Mouse (Mus musculus): ENCODE measurements at regions not wholly inside any gene's neighbourhood (a gene's known extent, or its start where the extent isn't known, plus 50 kb on each side); places are given as distances from the start of the nearest gene placed in this dataset.

DNA sequence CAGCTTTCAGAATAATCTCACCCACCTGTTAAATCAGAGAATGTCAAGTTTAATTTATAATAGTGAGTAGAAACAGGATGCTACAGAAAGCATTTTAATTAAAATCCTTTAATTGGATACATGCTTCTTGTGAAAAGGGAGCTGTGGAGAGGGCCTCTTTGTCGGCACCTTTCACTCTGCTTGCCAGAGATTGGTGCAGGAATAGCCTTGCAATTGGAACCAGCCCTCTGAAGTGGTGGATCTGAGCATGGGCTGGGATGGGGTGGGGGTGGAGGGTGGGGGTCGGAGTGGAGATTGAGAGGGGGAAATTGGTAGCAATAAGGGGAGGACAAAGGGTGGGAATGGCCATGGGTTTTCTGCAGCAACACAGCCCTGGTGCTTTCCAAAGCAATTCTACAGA is 207.2 kb downstream of the Tbx15 start:
- no peak for DNase-seq (ENCODE audit: low spot score in 2 of 2)

DNA sequence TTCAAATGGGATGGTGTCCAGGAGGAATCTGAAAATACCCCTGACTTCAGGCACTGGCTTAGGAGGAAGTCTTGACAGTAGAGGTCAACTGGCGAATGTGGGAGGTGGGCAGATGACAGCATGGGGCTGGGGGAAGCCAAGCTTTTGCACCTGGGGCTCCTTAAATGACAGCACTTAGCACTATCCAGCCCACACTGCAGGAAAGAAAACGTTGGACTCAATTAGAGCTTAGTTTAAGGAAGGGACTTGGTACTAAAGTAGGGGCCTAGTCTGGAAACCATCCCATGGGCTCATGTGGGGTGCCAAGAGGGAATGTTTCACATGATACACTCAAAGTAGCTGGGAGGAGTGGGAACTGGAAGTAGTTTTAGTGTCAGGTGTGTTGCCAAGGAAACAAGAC is 207.6 kb downstream of the Tbx15 start:
- DNase-seq (ENCODE audit: low spot score in 2 of 2): no peak

DNA sequence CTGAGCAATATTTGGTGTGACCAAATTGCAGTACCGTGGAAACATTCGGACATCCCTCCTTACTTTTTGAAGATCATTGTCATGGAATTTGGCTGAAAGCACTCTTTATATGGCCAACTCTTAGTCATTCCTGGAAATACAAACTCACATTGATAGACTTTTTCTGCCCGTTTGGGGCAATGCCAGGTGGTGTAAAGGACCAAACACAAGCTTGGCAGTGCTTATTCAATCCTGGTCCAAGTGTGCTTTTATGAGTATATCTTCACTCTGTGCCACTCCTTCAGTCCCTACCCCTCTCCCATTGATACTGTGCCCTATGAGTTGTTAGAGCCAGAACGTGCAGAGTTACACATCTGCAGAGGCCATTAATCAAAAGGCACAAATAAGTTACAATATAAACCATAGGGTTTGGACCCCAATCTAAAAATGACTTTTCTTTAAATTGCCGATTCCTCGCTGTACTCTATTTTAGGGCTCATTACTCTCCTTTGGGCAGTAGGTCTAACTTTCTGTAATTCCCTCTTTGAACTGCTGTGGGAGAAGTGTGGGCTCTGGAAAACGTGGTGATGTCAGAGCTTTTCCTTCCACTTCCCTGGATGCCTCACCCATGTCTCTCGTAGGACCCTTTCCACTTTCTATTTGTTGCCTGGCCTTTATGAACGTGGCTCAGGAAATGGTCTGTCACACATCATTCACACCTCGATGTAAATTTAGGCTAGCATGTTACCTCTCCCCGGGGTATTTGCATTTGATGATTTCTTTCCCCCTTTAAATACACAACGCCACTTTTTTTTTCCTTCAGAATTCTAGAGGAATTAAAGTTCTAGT is 219.1 kb downstream of the Tbx15 start:
- peak in 1 of 2 experiments; percentile 14 for DNase-seq (ENCODE audit: low spot score in 2 of 2)

GRCm38 (mm10) chr3:99499980-99500379 is 259.8 kb downstream of the Tbx15 start:
- DNase-seq (ENCODE audit: low spot score in 2 of 2): no peak

DNA sequence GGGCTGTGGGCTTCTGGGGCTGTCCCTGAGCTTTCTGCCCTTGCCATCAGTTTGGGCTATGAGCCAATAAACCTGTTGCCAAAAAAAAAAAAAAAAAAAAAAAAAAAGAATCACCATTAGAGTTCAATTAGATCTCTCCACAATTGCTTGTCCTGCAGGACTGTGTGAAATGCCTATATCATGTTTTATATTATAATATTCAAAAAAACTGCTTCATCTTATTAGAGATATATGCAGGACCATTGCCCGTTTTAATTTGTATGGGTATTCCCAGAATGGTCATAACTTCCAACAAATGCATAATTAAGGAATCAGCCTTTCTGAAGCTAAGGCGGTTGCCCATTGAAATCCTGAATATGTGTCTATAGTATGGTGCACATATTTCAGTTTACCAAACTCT is 264.6 kb downstream of the Tbx15 start:
- no peak for DNase-seq (ENCODE audit: low spot score in 2 of 2)

- DNase-seq (ENCODE audit: low spot score in 2 of 2): no peak
Measured at GRCm38 (mm10) chr3:99512250-99512649, 272.1 kb downstream of the Tbx15 start.

DNA sequence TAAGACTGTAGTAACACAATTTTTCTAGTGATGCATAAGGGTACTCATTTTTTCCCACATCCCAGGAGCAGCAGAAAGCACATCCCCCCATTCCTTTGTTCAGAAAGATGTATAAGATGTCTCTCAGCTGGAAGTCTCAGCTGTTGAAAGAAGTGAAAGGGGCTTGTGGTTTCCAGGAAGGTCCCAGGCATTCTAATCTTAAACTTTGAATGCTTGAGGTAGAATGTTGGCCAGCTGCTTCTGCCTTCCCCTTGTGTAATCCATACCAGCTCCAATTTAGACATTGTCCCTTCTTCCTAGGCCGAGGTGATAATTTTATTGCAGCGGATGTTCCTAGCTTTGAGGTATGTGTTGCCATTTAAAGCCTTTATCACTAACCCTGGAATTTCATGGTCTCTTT is 272.8 kb downstream of the Tbx15 start:
- no peak for DNase-seq (ENCODE audit: low spot score in 2 of 2)

- DNase-seq (ENCODE audit: low spot score in 2 of 2): peak; percentile 4 to 18
Measured at GRCm38 (mm10) chr3:99515751-99516150, 275.6 kb downstream of the Tbx15 start.

DNA sequence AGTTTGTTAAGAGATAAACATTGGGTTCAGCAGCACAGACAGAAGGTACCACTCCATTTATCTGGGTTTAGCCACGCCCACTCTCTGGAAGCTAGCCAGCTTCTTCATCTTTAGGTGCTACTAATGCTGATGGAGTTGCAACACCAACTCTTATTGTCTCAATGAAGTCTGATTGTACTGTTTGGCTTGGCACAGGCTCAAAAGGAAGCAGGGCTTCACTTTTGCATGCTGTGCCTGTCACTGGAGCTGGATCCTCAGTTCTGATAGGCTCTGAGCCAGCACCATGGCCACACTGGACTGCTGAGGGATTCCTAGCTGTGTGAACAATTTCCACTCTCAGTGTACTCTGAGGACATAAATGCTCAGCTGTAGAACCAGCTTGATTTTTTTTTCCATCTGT is 320.7 kb downstream of the Tbx15 start:
- DNase-seq (ENCODE audit: low spot score in 2 of 2): no peak

GRCm38 (mm10) chr3:99573335-99573976 is 311.8 kb upstream of the Spag17 start:
- no peak for DNase-seq (ENCODE audit: low spot score in 2 of 2)

GRCm38 (mm10) chr3:99573977-99574373 is 311.2 kb upstream of the Spag17 start:
- DNase-seq (ENCODE audit: low spot score in 2 of 2): no peak

GRCm38 (mm10) chr3:99602679-99603078 is 282.5 kb upstream of the Spag17 start:
- DNase-seq (ENCODE audit: low spot score in 2 of 2): no peak

DNA sequence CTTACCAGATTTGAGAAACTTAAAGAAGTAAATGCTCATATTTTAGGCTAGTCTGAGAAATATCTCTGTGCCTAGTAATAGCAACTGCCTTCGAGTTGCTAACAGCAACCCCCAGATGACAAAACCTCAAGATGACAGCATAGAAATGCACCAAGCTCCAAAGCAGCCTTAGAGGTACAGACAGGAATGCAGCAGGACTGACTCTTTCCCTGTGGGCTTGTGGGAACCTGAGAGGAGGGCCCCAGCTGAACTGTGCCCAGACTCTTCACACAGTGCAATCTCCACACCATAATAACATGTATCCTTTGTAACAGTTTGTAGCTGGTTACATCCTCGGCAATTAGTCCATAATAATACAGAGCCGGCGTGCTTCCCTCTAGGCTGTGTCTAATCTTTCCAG is 252.9 kb upstream of the Spag17 start:
- no peak for DNase-seq (ENCODE audit: low spot score in 2 of 2)

DNA sequence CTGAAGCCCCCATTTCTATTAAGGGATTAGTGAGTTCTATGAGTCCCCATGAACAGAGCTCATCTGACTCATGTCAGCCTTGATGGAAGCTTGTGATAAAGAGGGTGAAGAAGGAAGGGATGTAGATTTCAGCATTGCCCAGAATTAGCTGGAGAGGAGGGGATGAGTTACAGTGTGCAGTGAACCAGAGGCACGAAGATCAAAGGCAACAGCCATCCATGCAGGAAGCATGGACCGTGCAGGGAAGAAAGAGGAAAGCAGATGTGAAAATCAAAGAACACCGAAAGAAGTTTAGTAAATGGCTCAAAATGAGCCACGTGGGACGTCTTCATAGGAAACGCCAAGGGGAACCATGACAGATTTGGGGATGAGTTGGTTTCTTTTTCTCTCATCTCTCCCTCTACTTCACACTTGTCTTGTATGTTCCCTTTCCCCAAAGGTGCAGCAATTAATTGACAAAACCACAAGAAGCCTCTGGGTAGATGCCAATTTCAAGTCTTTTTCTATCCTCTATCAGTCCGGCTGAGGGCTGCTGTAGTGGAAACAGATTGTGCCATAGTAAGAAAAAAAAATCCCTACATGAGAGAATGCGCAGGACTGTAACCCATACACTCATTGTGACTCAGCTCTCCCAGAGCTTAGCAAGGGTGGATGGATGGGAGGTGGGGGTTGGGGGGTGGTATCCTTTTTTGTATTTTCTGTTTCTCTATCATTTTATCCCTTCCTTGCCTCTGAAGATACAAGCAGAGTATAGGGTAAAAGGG is 243.7 kb upstream of the Spag17 start:
- no peak for DNase-seq (ENCODE audit: low spot score in 2 of 2)

GRCm38 (mm10) chr3:99644910-99645309 is 240.3 kb upstream of the Spag17 start:
- no peak for DNase-seq (ENCODE audit: low spot score in 2 of 2)

DNA sequence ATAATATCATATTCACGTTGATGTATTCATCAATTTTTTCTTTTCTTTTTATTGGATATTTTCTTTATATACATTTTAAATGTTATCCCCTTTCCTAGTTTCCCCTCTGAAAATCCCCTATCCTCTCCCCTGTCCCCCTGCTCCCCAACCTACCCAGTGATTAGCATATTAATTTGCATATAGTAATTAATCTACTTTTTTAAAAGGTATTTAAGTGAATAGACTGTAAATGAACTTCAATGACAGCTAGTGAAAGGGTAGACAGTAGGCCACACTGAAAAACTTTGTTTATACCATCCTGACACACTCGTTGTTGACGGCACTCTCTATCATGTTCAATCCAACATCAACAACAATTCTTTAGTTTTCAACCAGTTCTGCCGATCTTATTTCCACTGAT is 239.9 kb upstream of the Spag17 start:
- DNase-seq (ENCODE audit: low spot score in 2 of 2): no peak

DNA sequence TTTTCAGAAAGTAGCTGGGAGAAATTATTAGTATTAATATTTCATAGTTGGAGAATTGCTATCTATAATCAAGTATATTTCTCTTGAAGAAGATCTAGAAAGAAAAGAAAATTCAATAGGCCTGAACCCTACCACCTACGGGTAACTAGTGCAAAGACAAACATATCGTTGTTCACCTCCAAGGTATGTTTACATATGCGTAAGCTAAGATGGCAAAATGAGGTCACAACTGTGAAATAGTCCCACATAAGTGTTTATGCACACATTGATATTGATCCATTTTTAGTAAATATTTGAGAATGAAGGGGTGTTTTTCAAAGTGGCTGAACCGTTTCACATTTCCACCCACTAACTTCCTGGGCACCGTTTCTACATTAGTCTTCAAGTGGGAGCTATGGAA is 227.6 kb upstream of the Spag17 start:
- DNase-seq (ENCODE audit: low spot score in 2 of 2): no peak

DNA sequence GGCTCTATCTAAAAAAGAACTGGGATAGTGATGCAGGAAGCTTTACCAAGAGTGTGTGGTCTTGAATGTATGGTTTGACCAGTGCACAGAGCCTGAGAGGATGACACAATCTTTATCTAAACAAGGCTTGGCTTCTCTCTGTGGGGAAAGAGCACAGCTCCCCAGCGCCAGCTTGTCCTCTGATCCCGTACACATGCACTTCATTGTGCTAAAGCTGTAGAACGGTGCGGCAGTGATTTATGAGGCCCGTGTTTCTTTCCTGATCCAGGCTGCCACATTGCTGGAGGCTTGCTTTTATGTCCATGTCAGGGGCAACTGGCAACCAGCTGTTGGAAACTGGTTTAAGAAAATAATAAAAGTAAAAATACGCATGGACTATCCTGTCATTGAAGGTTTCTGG is 221.4 kb upstream of the Spag17 start:
- no peak for DNase-seq (ENCODE audit: low spot score in 2 of 2)

GRCm38 (mm10) chr3:99665363-99665762 is 219.8 kb upstream of the Spag17 start:
- no peak for DNase-seq (ENCODE audit: low spot score in 2 of 2)

GRCm38 (mm10) chr3:99665902-99666768 is 219.1 kb upstream of the Spag17 start:
- no peak for DNase-seq (ENCODE audit: low spot score in 2 of 2)

- no peak for DNase-seq (ENCODE audit: low spot score in 2 of 2)
Measured at GRCm38 (mm10) chr3:99674145-99674544, 211.1 kb upstream of the Spag17 start.
